Mouse (Mus musculus): Measurements from ENCODE around the gene Traf1.

DNA sequence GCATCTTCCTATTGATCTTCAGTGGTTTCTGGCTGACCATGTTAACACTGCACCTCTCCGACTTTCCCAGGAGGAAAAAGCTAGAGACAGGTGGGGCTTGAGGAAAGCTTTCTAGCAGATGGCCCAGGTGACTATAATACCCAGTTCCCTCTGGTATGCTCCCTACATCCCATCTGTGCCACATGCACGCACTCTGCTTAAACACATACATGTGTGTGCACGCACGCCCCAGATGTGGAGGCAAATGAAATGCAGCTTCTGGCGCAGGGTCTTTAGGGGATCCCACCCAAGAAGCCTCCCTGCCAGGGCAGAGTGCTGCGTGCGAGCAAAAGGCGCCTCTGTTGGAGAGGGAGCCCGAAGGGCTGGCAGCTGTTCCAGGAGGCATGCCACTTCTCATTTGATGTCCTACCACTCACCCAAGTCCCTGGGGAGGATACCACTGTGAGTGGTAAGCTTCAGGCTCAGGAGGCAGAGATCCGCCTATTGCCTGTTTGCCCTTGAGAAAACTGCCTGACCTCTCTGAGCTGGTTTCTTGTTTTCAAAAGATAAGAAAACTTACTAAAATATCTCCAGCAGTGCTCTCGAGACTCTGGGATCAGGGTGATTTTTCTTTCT, 20.4 kb downstream of the Traf1 start:
- TF ChIP-seq MYOD1 (IDR thresholded peaks at IDR 0.05; ENCODE audit: control insufficient read depth, insufficient read length, low read depth): peak; percentile 31
- no peak for TF ChIP-seq MAX (IDR thresholded peaks at IDR 0.05)
- TF ChIP-seq CTCF (IDR thresholded peaks at IDR 0.05; ENCODE audit: control insufficient read depth, insufficient read depth, insufficient read length): no peak
- no peak for TF ChIP-seq MYOG (IDR thresholded peaks at IDR 0.05; ENCODE audit: control insufficient read depth, extremely low read depth, insufficient read length)

All from C2C12 (cell line).